Mouse (Mus musculus) lung, embryonic 14.5 days (tissue): Measurements from ENCODE around the gene Prim1. TPM values are rescaled to one million over a fixed set of nuclear protein-coding genes. Genes with fewer than 3 reads are reported as not detected.

Source experiments
- ATAC-seq: fragments of 200-750 bp; cut with Nextera tagmentation; 2 replicates; pipeline ENCODE4 v1.8.0; 2017; ENCODE audit warnings: mild to moderate bottlenecking, moderate TSS enrichment, moderate library complexity; ENCODE audit not compliant: insufficient read depth
- DNase-seq: peaks from one replicate; pipeline ENCODE4 v3.0.0-alpha.2; 2015
- H3K27ac ChIP-seq: fragments of 300-500 bp; sonication (generic); 2 replicates; pipeline ENCODE4 v1.5.1; 2014; ENCODE audit warnings: low read depth, mild to moderate bottlenecking, moderate library complexity
- H3K27me3 ChIP-seq: fragments of 300-500 bp; sonication (generic); 2 replicates; pipeline ENCODE4 v1.6.1; 2014; ENCODE audit warnings: low read length, control low read depth; ENCODE audit not compliant: insufficient read depth
- H3K36me3 ChIP-seq: fragments of 300-500 bp; sonication (generic); 2 replicates; pipeline ENCODE4 v1.6.1; 2014; ENCODE audit warnings: control low read depth; ENCODE audit not compliant: insufficient read depth
- H3K4me1 ChIP-seq: fragments of 300-500 bp; sonication (generic); 2 replicates; pipeline ENCODE4 v1.6.1; 2014; ENCODE audit warnings: antibody characterized with exemption, control low read depth; ENCODE audit not compliant: insufficient read depth
- H3K4me2 ChIP-seq: fragments of 300-500 bp; sonication (generic); 2 replicates; pipeline ENCODE4 v1.6.1; 2014; ENCODE audit warnings: mild to moderate bottlenecking
- H3K4me3 ChIP-seq: fragments of 300-500 bp; sonication (generic); 2 replicates; pipeline ENCODE4 v1.5.1; 2014; ENCODE audit warnings: low read depth, low read length
- H3K9ac ChIP-seq: fragments of 300-500 bp; sonication (generic); 2 replicates; pipeline ENCODE4 v1.6.1; 2014
- H3K9me3 ChIP-seq: fragments of 300-500 bp; sonication (generic); 2 replicates; pipeline ENCODE4 v1.6.1; 2016; ENCODE audit warnings: low read depth, low read length, control low read depth
- CTCF ChIP-seq: IDR thresholded peaks from 2 replicates; pipeline ENCODE4 v1.5.1; 2016; ENCODE audit warnings: antibody characterized with exemption, low read depth
- WGBS: fragments of 180-500 bp; shearing (Covaris S2); extraction: QIAGEN DNeasy Blood & Tissue Kit; methylation state at CpG from one replicate; pipeline ENCODE4 v1.1.7; 2014; 5-methylcytosine and 5-hydroxymethylcytosine counted together
- polyA plus RNA-seq: library from polyadenylated mRNA; unstranded; fragments of >200 nt; fragmentation: Nextera tagmentation; extraction: Ambion mirVana; gene quantifications from 2 replicates; pipeline ENCODE4 v1.2.1, GENCODE M21; 2014

Gene Prim1
- 95.7 and 101 TPM in 2 replicates for polyA plus RNA-seq

- H3K27ac ChIP-seq: peak within 1 kb of the TSS; percentile 51
- H3K4me2 ChIP-seq: peak within 1 kb of the TSS; percentile 73
- H3K27me3 ChIP-seq: no peaks in the 10 kb centered on the region
- H3K9ac ChIP-seq: peak within 1 kb of the TSS; percentile 65
- H3K4me3 ChIP-seq: peak within 1 kb of the TSS; percentile 53
- H3K4me1 ChIP-seq: no peaks in the 10 kb centered on the region
- peak; percentile 91 for DNase-seq
- WGBS: 4% methylated on average over 31 of the region's 31 CpGs
- peaks cover 21% of the 10 kb centered on the region for H3K36me3 ChIP-seq
- H3K9me3 ChIP-seq: no peaks in the 10 kb centered on the region
- ATAC-seq: peak; percentile 96
- TF ChIP-seq CTCF: no peak
Measured at GRCm38 (mm10) chr10:128015068-128015934, at the start of gene Prim1. TSS of gene Prim1 (plus strand) at chr10:128015168.

DNA sequence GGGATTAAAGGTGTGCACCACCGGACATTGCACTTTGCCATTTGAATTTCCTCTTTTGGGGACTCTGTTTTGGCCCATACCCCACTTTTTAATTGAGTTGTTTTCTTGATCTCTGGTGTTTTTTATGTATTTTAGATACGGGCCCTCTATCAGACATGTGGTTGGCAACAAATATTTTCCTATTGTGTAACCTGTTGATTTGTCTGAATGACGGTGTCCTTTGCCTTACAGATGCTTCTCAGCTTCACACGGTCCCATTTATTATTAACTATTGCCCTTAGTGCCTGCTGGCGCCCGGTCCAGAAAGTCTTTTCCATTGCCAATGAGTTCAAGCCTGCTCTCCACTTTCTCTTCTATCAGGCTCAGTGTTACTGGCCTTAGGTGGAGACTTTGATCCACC is 48.5 kb upstream of the Prim1 start:
- H3K36me3 ChIP-seq: no peaks in the 10 kb centered on the region
- no peak overlapping the region for H3K27ac ChIP-seq
- WGBS: 86% methylated on average over 6 of the region's 6 CpGs
- H3K4me1 ChIP-seq: no peaks in the 10 kb centered on the region
- no peak for TF ChIP-seq CTCF
- DNase-seq (no peak), ATAC-seq (no peak)
- H3K9me3 ChIP-seq: no peaks in the 10 kb centered on the region
- no peak overlapping the region for H3K4me3 ChIP-seq
- no peaks in the 10 kb centered on the region for H3K27me3 ChIP-seq
- H3K4me2 ChIP-seq: no peak overlapping the region
- no peak overlapping the region for H3K9ac ChIP-seq

DNA sequence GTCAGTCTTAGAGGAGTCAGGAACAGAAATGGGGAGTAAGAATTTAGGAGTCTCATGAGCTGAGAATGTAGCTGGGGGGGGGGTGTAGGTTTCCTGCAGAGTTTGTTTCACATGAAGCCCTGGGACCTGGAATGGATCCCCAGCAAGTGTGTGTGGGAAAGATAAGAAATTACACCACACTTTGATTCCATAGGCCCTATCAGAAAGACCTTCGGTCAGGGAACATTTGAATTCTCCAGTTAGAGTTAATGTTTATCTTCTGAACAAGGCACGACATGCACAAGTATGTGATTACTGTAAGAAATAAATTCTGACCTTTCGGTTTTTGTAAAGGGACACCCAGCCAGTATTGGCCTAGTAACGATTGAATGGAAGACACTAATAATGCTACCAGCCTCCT is 45.1 kb upstream of the Prim1 start:
- no peak overlapping the region for H3K4me2 ChIP-seq
- 52% methylated on average over 4 of the region's 4 CpGs for WGBS

DNA sequence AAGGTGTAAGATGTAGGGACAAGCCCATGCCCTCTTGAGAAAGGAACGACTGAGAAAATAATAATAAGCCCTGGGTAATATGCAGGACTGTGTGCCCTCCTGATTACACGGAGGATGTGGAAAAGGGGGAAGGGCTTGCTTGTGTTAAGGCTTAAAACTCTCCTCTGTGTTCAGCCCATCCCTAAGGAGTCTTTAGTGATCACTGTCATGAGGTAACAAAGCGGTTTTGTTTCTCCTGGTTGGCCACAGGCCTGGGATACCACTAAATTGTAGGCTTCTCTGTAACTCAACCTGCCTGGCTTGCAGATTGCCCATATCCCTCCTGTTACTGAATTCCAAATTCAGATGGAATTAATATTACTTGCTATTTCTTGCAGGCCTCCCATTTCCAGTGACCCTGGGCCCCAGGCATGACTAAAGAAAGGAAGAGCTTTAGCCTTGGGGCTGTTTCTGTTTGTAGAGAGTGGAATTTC is 44.6 kb upstream of the Prim1 start:
- DNase-seq (no peak), ATAC-seq (no peak)
- Histone ChIP-seq H3K9me3 (no peaks in the 10 kb centered on the region), H3K36me3 (no peaks in the 10 kb centered on the region), H3K9ac (no peak overlapping the region), H3K4me1 (no peaks in the 10 kb centered on the region), H3K27me3 (no peaks in the 10 kb centered on the region), H3K27ac (no peak overlapping the region), H3K4me3 (no peak overlapping the region), H3K4me2 (no peak overlapping the region)
- WGBS: 59% methylated on average over 3 of the region's 3 CpGs
- TF ChIP-seq CTCF: no peak

More for the DNA sequence above, 45.1 kb upstream of the Prim1 start:
- Histone ChIP-seq H3K4me3 (no peak overlapping the region), H3K9ac (no peak overlapping the region), H3K27ac (no peak overlapping the region), H3K27me3 (no peaks in the 10 kb centered on the region), H3K4me1 (no peaks in the 10 kb centered on the region), H3K36me3 (no peaks in the 10 kb centered on the region), H3K9me3 (no peaks in the 10 kb centered on the region)
- no peak for ATAC-seq
- no peak for DNase-seq
- TF ChIP-seq CTCF: no peak

DNA sequence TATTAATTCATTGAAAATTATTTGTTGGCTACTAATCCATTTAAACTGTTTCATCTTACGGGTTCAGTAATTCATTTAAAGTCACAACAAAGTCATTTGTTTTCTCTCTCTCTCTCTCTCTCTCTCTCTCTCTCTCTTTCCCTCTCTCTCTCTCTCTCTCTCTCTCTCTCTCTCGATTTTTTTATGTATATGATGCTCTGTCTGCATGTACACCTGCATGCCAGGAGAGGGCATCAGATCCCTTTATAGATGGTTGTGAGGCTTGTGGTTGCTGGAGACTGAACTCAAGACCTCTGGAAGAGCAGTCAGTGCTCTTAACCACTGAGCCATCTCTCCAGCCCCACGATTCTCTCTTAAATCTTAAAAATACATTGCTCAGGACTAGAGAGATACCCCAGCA is 43.8 kb upstream of the Prim1 start:
- no peaks in the 10 kb centered on the region for H3K27me3 ChIP-seq
- no peaks in the 10 kb centered on the region for H3K36me3 ChIP-seq
- TF ChIP-seq CTCF: no peak
- H3K9ac ChIP-seq: no peak overlapping the region
- H3K4me3 ChIP-seq: no peak overlapping the region
- no peak overlapping the region for H3K27ac ChIP-seq
- no peaks in the 10 kb centered on the region for H3K4me1 ChIP-seq
- 59% methylated on average over 3 of the region's 3 CpGs for WGBS
- DNase-seq: no peak
- no peak overlapping the region for H3K4me2 ChIP-seq
- no peak for ATAC-seq
- H3K9me3 ChIP-seq: no peaks in the 10 kb centered on the region

GRCm38 (mm10) chr10:127974062-127974461 is 40.9 kb upstream of the Prim1 start:
- 72% methylated on average over 3 of the region's 3 CpGs for WGBS
- no peak for TF ChIP-seq CTCF
- H3K36me3 ChIP-seq: no peaks in the 10 kb centered on the region
- DNase-seq (no peak), ATAC-seq (no peak)
- H3K27me3 ChIP-seq: no peaks in the 10 kb centered on the region
- H3K4me3 ChIP-seq: no peak overlapping the region
- no peak overlapping the region for H3K9ac ChIP-seq
- no peak overlapping the region for H3K4me2 ChIP-seq
- no peaks in the 10 kb centered on the region for H3K9me3 ChIP-seq
- no peak overlapping the region for H3K27ac ChIP-seq
- H3K4me1 ChIP-seq: no peaks in the 10 kb centered on the region

GRCm38 (mm10) chr10:127975503-127975902 is 39.5 kb upstream of the Prim1 start:
- no peaks in the 10 kb centered on the region for H3K4me1 ChIP-seq
- ATAC-seq (no peak), DNase-seq (no peak)
- no peaks in the 10 kb centered on the region for H3K27me3 ChIP-seq
- no peak overlapping the region for H3K4me3 ChIP-seq
- no peak overlapping the region for H3K4me2 ChIP-seq
- WGBS: 4% methylated on average over 1 of the region's 1 CpGs
- no peak for TF ChIP-seq CTCF
- no peaks in the 10 kb centered on the region for H3K36me3 ChIP-seq
- H3K9me3 ChIP-seq: no peaks in the 10 kb centered on the region
- no peak overlapping the region for H3K9ac ChIP-seq
- no peak overlapping the region for H3K27ac ChIP-seq
